8 mouse cellular contexts compared by ENCODE assay signal in the genomic region with DNA sequence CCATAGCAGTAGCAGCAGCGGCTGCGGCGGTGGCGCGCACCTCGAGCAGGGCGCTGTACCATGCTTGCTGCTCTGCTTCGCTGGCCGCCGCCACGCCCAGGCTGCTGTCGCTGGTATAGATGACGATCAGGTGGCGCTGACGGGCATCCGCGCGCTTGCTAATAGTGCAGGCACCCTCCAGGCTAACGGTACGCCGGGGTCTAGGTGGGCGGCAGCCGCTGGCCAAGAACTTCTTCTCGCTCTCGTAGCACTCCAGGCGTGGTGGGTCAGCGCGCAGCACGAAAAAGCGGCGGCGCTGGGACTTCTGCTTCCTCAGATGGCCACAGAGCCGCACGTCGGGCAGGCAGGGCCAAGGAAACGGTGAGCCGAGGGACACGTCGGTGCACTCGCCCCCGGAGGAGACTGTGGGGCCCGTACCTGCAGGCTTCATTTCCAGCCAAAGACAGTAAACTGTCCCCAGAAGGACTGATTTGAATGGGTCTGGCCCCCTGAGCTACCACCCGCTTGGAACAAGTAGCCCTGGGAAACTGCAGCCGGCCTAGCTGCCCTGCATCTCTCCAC. TPM values are rescaled to one million over a fixed set of nuclear protein-coding genes. Genes with fewer than 3 reads are reported as not detected.
DNase-seq lines count a peak whose midpoint lies in the region; ATAC-seq and TF ChIP-seq lines count a peak whose summit lies in the region.

No protein-coding gene starts in this region.

- no peak overlapping the region for H3K27ac ChIP-seq in forebrain, embryonic 13.5 days
- H3K27ac ChIP-seq in limb, embryonic 13.5 days: no peak overlapping the region
- no peak overlapping the region for H3K27ac ChIP-seq in midbrain, postnatal 0 days (ENCODE audit: low read depth, low read length)

- peak; percentile 50 for DNase-seq in adrenal gland, postnatal 10 days
- no peak for DNase-seq in adrenal gland, adult 2 months
- peak; percentile 74 for DNase-seq in CD4-positive, CD25-positive, alpha-beta regulatory T cell, adult 2 months (ENCODE audit: low read depth, low spot score)
- no peak for DNase-seq in midbrain, postnatal 0 days (ENCODE audit: low spot score)
- DNase-seq in cerebellum, adult 11 months: no peak
- DNase-seq in testis, postnatal 10 days (ENCODE audit: low spot score): no peak

- peaks cover 27% of the 10 kb centered on the region for H3K36me3 ChIP-seq in forebrain, embryonic 13.5 days (ENCODE audit: poor library complexity, severe bottlenecking)
- peaks cover 27% of the 10 kb centered on the region for H3K36me3 ChIP-seq in limb, embryonic 13.5 days
- peaks cover 12% of the 10 kb centered on the region; the same call in 1 of the 2 replicates for H3K36me3 ChIP-seq in midbrain, postnatal 0 days (ENCODE audit: insufficient read depth, low read length)

- H3K4me2 ChIP-seq in forebrain, embryonic 13.5 days: peak overlapping the region; percentile 51
- H3K4me2 ChIP-seq in limb, embryonic 13.5 days (replicated peaks): peak overlapping the region; percentile 58
- peak overlapping the region; percentile 25; the same call in 1 of the 2 replicates for H3K4me2 ChIP-seq in midbrain, postnatal 0 days (ENCODE audit: low read depth, low read length, poor library complexity, severe bottlenecking)

- peaks cover 11% of the 10 kb centered on the region for H3K4me1 ChIP-seq in forebrain, embryonic 13.5 days
- peaks cover 46% of the 10 kb centered on the region for H3K4me1 ChIP-seq in limb, embryonic 13.5 days
- peaks cover 13% of the 10 kb centered on the region; the same call in 1 of the 2 replicates for H3K4me1 ChIP-seq in midbrain, postnatal 0 days (ENCODE audit: insufficient read depth, low read length)

- no peaks in the 10 kb centered on the region for H3K9me3 ChIP-seq in forebrain, embryonic 13.5 days (replicated peaks)
- H3K9me3 ChIP-seq in limb, embryonic 13.5 days: no peaks in the 10 kb centered on the region
- H3K9me3 ChIP-seq in midbrain, postnatal 0 days (ENCODE audit: low read length): no peaks in the 10 kb centered on the region

- peaks cover 48% of the 10 kb centered on the region for H3K27me3 ChIP-seq in forebrain, embryonic 13.5 days
- peaks cover 37% of the 10 kb centered on the region for H3K27me3 ChIP-seq in limb, embryonic 13.5 days
- peaks cover 24% of the 10 kb centered on the region; the same call in 1 of the 2 replicates for H3K27me3 ChIP-seq in midbrain, postnatal 0 days (ENCODE audit: insufficient read depth, low read length)

- ATAC-seq in forebrain, embryonic 13.5 days: peak; percentile 19; the same call in 1 of the 2 replicates
- ATAC-seq in limb, embryonic 13.5 days (ENCODE audit: low FRiP score, low read depth): no peak
- no peak for ATAC-seq in midbrain, postnatal 0 days (ENCODE audit: low FRiP score)

- WGBS in forebrain, embryonic 13.5 days: 4% methylated on average over 44 of the region's 44 CpGs
- 2% methylated on average over 44 of the region's 44 CpGs for WGBS in limb, embryonic 13.5 days
- 4% methylated on average over 44 of the region's 44 CpGs for WGBS in midbrain, postnatal 0 days

- peak overlapping the region; percentile 26 for H3K9ac ChIP-seq in forebrain, embryonic 13.5 days
- H3K9ac ChIP-seq in limb, embryonic 13.5 days: peak overlapping the region; percentile 20
- no peak overlapping the region for H3K9ac ChIP-seq in midbrain, postnatal 0 days (replicated peaks; ENCODE audit: low read length, poor library complexity, severe bottlenecking)

- peak overlapping the region; percentile 27 for H3K4me3 ChIP-seq in forebrain, embryonic 13.5 days
- peak overlapping the region; percentile 34 for H3K4me3 ChIP-seq in limb, embryonic 13.5 days
- peak overlapping the region; percentile 13 for H3K4me3 ChIP-seq in midbrain, postnatal 0 days (ENCODE audit: low read depth, low read length)

- no peak for TF ChIP-seq CTCF in midbrain, postnatal 0 days (IDR thresholded peaks at IDR 0.05)

RNA-seq across cellular contexts. Expression of a gene that starts 0.3 kb away (rescaled TPM):
- 1 to 10 TPM; 2.1 to 4.0 TPM for total RNA-seq in adrenal gland, postnatal 10 days (2021)
- total RNA-seq in adrenal gland, adult 2 months (2021): 10 to 100 TPM in 1 of 2 experiments, 1 to 10 TPM in 1; 9.6 to 14.2 TPM
- polyA plus RNA-seq in adrenal gland, adult 2 months (2012; rRNA removed): 18.9 and 32.8 TPM in 2 replicates
- 0.08 TPM in 1 of 2 replicates, not detected in the other for polyA plus RNA-seq in forebrain, embryonic 13.5 days (2015; fragmentation: Nextera tagmentation; extraction: Ambion mirVana)
- 0.18 and 0.26 TPM in 2 replicates for polyA plus RNA-seq in limb, embryonic 13.5 days (2015; fragmentation: Nextera tagmentation; extraction: Ambion mirVana)
- 1.2 TPM in 1 of 2 replicates, not detected in the other for total RNA-seq in midbrain, postnatal 0 days (2014; rRNA removed)
- polyA plus RNA-seq in midbrain, postnatal 0 days (2015; fragmentation: Nextera tagmentation; extraction: Ambion mirVana): 0.27 and 0.37 TPM in 2 replicates

RNA-seq across cellular contexts. Expression of a gene that starts 4.0 kb away (rescaled TPM):
- 1 to 10 TPM; 4.2 to 9.7 TPM for total RNA-seq in adrenal gland, postnatal 10 days (2021)
- total RNA-seq in adrenal gland, adult 2 months (2021): 10 to 100 TPM in 1 of 2 experiments, 1 to 10 TPM in 1; 3.0 to 14.8 TPM
- 81.3 and 84.6 TPM in 2 replicates for polyA plus RNA-seq in adrenal gland, adult 2 months (2012; rRNA removed)
- 7.7 and 8.3 TPM in 2 replicates for polyA plus RNA-seq in forebrain, embryonic 13.5 days (2015; fragmentation: Nextera tagmentation; extraction: Ambion mirVana)
- 7.3 and 8.9 TPM in 2 replicates for polyA plus RNA-seq in limb, embryonic 13.5 days (2015; fragmentation: Nextera tagmentation; extraction: Ambion mirVana)
- 3.3 and 4.9 TPM in 2 replicates for total RNA-seq in midbrain, postnatal 0 days (2014; rRNA removed)
- 3.2 TPM in 2 replicates for polyA plus RNA-seq in midbrain, postnatal 0 days (2015; fragmentation: Nextera tagmentation; extraction: Ambion mirVana)

RNA-seq across cellular contexts. Expression of a gene that starts 16.2 kb away (rescaled TPM):
- total RNA-seq in adrenal gland, postnatal 10 days (2021): 10 to 100 TPM in 1 of 2 experiments, 1 to 10 TPM in 1; 5.7 to 10.6 TPM
- 1 to 10 TPM; 6.4 to 7.4 TPM for total RNA-seq in adrenal gland, adult 2 months (2021)
- polyA plus RNA-seq in adrenal gland, adult 2 months (2012; rRNA removed): 30.4 and 31.4 TPM in 2 replicates
- 7.3 and 10.8 TPM in 2 replicates for polyA plus RNA-seq in forebrain, embryonic 13.5 days (2015; fragmentation: Nextera tagmentation; extraction: Ambion mirVana)
- polyA plus RNA-seq in limb, embryonic 13.5 days (2015; fragmentation: Nextera tagmentation; extraction: Ambion mirVana): 6.1 and 9.6 TPM in 2 replicates
- total RNA-seq in midbrain, postnatal 0 days (2014; rRNA removed): 0.99 and 4.1 TPM in 2 replicates
- 4.4 and 6.5 TPM in 2 replicates for polyA plus RNA-seq in midbrain, postnatal 0 days (2015; fragmentation: Nextera tagmentation; extraction: Ambion mirVana)

RNA-seq across cellular contexts. Expression of a gene that starts 16.2 kb away (rescaled TPM):
- 10 to 100 TPM; 25.0 to 29.9 TPM for total RNA-seq in adrenal gland, postnatal 10 days (2021)
- 10 to 100 TPM; 27.9 to 31.7 TPM for total RNA-seq in adrenal gland, adult 2 months (2021)
- polyA plus RNA-seq in adrenal gland, adult 2 months (2012; rRNA removed): 36.7 and 52.7 TPM in 2 replicates
- polyA plus RNA-seq in forebrain, embryonic 13.5 days (2015; fragmentation: Nextera tagmentation; extraction: Ambion mirVana): 24.5 and 25.0 TPM in 2 replicates
- polyA plus RNA-seq in limb, embryonic 13.5 days (2015; fragmentation: Nextera tagmentation; extraction: Ambion mirVana): 34.0 and 34.3 TPM in 2 replicates
- 13.1 and 14.5 TPM in 2 replicates for total RNA-seq in midbrain, postnatal 0 days (2014; rRNA removed)
- 13.1 and 15.9 TPM in 2 replicates for polyA plus RNA-seq in midbrain, postnatal 0 days (2015; fragmentation: Nextera tagmentation; extraction: Ambion mirVana)

RNA-seq across cellular contexts. Expression of a gene that starts 16.4 kb away (rescaled TPM):
- total RNA-seq in adrenal gland, postnatal 10 days (2021): 1 to 10 TPM in 1 of 2 experiments, under 1 TPM in 1; 0.51 to 1.2 TPM
- total RNA-seq in adrenal gland, adult 2 months (2021): 1 to 10 TPM in 1 of 2 experiments, under 1 TPM in 1; 0.89 to 2.6 TPM
- 2.5 and 3.3 TPM in 2 replicates for polyA plus RNA-seq in adrenal gland, adult 2 months (2012; rRNA removed)
- polyA plus RNA-seq in forebrain, embryonic 13.5 days (2015; fragmentation: Nextera tagmentation; extraction: Ambion mirVana): 0.14 and 0.22 TPM in 2 replicates
- 0.19 and 0.23 TPM in 2 replicates for polyA plus RNA-seq in limb, embryonic 13.5 days (2015; fragmentation: Nextera tagmentation; extraction: Ambion mirVana)
- 0.28 TPM in 1 of 2 replicates, not detected in the other for total RNA-seq in midbrain, postnatal 0 days (2014; rRNA removed)
- polyA plus RNA-seq in midbrain, postnatal 0 days (2015; fragmentation: Nextera tagmentation; extraction: Ambion mirVana): 0.09 and 0.10 TPM in 2 replicates

Comparison
In these comparisons a context has a peak if more than half of its experiments do, and no peak if none do; other contexts are left out.
1. DNase-seq: peak in adrenal gland, postnatal 10 days (single experiment) and CD4-positive, CD25-positive, alpha-beta regulatory T cell, adult 2 months (single experiment); none in adrenal gland, adult 2 months (single experiment), midbrain, postnatal 0 days (single experiment), cerebellum, adult 11 months (single experiment) and testis, postnatal 10 days (single experiment).
2. RNA of a gene that starts 0.3 kb away (polyA plus RNA-seq): 18.9 to 32.8 TPM in adrenal gland, adult 2 months; 0.27 to 0.37 TPM in midbrain, postnatal 0 days, 0.18 to 0.26 TPM in limb, embryonic 13.5 days and 0.08 TPM in forebrain, embryonic 13.5 days; every median in the first group is over 10 times any median in the second.
3. Peak in every context shown above with its lines, with median percentiles within 50 percentile points of each other: H3K4me2 ChIP-seq and H3K4me3 ChIP-seq.